In the genomic region with DNA sequence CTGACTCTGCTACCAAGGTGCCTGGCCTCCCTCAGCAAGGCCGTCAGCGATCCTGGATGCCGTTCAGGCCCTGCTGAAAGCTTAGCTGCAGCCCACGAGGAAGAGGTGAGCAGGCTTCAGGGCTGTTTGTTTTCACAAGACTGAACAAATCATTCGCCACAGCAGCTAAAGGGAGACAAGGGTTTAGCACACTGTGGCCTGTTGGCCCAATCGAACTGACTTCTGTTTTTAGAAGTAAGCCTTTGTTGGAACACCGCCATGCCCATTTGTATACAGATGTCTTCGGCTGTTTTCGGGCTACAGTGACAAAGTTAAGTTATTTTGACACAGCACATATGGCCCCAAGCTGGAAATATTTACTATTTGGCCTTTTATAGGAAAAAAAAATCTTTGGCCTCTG, we compare ENCODE assay signal across 9 mouse cellular contexts.
A peak's percentile ranks its signal among the peaks of the same experiment; 100 is the strongest.
DNase-seq lines count a peak whose midpoint lies in the region; ATAC-seq and TF ChIP-seq lines count a peak whose summit lies in the region.
"Had no signal": no experiment of that assay in that cellular context is flagged by ENCODE, and none has a peak within 500 bp of the region (broad histone marks: within the 10 kb centered on the region; RNA-seq: fewer than 3 reads in every experiment).

No protein-coding gene starts in this region.

- no peaks in the 10 kb centered on the region for H3K36me3 ChIP-seq in intestine, embryonic 14.5 days (ENCODE audit: control insufficient read depth, insufficient read depth, low read length)
- no peaks in the 10 kb centered on the region for H3K36me3 ChIP-seq in intestine, postnatal 0 days (ENCODE audit: control insufficient read depth, insufficient read depth)
- H3K36me3 ChIP-seq in liver, embryonic 13.5 days = no peaks in the 10 kb centered on the region

- H3K4me2 ChIP-seq in intestine, embryonic 14.5 days (ENCODE audit: low read length) = peak overlapping the region; percentile 20; the same call in 1 of the 2 replicates
- H3K4me2 ChIP-seq in intestine, postnatal 0 days (replicated peaks; ENCODE audit: low read depth) = no peak overlapping the region
- H3K4me2 ChIP-seq in liver, embryonic 13.5 days = peak overlapping the region; percentile 17; the same call in 1 of the 2 replicates

- no peak overlapping the region; the same call in 1 of the 2 replicates for H3K27ac ChIP-seq in intestine, embryonic 14.5 days (ENCODE audit: low read depth)
- no peak overlapping the region for H3K27ac ChIP-seq in intestine, postnatal 0 days (ENCODE audit: low read depth, low read length)
- H3K27ac ChIP-seq in cerebellum, adult 2 months (ENCODE audit: insufficient read depth, low read length) = no peak overlapping the region
- no peak overlapping the region for H3K27ac ChIP-seq in liver, embryonic 13.5 days

- H3K4me3 ChIP-seq in intestine, embryonic 14.5 days (ENCODE audit: low read depth, low read length) = no peak overlapping the region
- no peak overlapping the region for H3K4me3 ChIP-seq in intestine, postnatal 0 days (ENCODE audit: low read depth, low read length)
- no peak overlapping the region for H3K4me3 ChIP-seq in cerebellum, adult 2 months (replicated peaks; ENCODE audit: insufficient read depth, low read depth, low read length)
- no peak overlapping the region for H3K4me3 ChIP-seq in liver, embryonic 13.5 days (replicated peaks)
- H3K4me3 ChIP-seq: megakaryocyte, embryonic 14.5 days had no signal

- 28% methylated on average over 9 of the region's 9 CpGs for WGBS in intestine, embryonic 14.5 days
- WGBS in intestine, postnatal 0 days = 40% methylated on average over 9 of the region's 9 CpGs
- WGBS in cerebellum, adult 2 months = 33% methylated on average over 9 of the region's 9 CpGs
- 63% methylated on average over 9 of the region's 9 CpGs for WGBS in liver, embryonic 13.5 days (ENCODE audit: insufficient replicate concordance)

- no peak for TF ChIP-seq POLR2A in cerebellum, adult 2 months (IDR thresholded peaks at IDR 0.05; ENCODE audit: borderline replicate concordance, insufficient read depth, low read length)

- no peak for TF ChIP-seq CTCF in intestine, postnatal 0 days (IDR thresholded peaks at IDR 0.05; ENCODE audit: low read depth)
- no peak for TF ChIP-seq CTCF in cerebellum, adult 2 months (IDR thresholded peaks at IDR 0.05; ENCODE audit: borderline replicate concordance, insufficient read depth, low read depth, low read length)

- ATAC-seq in intestine, embryonic 14.5 days (replicated peaks; ENCODE audit: low FRiP score, low TSS enrichment, low read depth) = no peak
- no peak for ATAC-seq in intestine, postnatal 0 days
- ATAC-seq in liver, embryonic 13.5 days (ENCODE audit: low read depth) = no peak

- DNase-seq in intestine, embryonic 14.5 days (ENCODE audit: low spot score) = peak; percentile 61
- peak; percentile 10 for DNase-seq in R1 (ENCODE audit: low read depth, low spot score)
- DNase-seq in cerebellum, adult 2 months = peak; percentile 26 to 37
- no peak for DNase-seq in liver, embryonic 13.5 days
- DNase-seq in spleen, postnatal 4 days (ENCODE audit: low spot score in 2 of 2) = no peak
- no peak for DNase-seq in Muller cell, postnatal 12 days (ENCODE audit: inconsistent ontology term)
- DNase-seq in layer of hippocampus, adult 9-10 months (ENCODE audit: low spot score) = no peak

- no peaks in the 10 kb centered on the region for H3K27me3 ChIP-seq in intestine, embryonic 14.5 days (replicated peaks; ENCODE audit: control insufficient read depth, insufficient read depth, low read length)
- no peaks in the 10 kb centered on the region for H3K27me3 ChIP-seq in intestine, postnatal 0 days (replicated peaks; ENCODE audit: control insufficient read depth, insufficient read depth, low read length)
- no peaks in the 10 kb centered on the region for H3K27me3 ChIP-seq in cerebellum, adult 2 months (ENCODE audit: control insufficient read depth, insufficient read depth, low read length)
- H3K27me3 ChIP-seq in liver, embryonic 13.5 days = no peaks in the 10 kb centered on the region
- H3K27me3 ChIP-seq: megakaryocyte, embryonic 14.5 days had no signal

- H3K4me1 ChIP-seq in intestine, embryonic 14.5 days (replicated peaks; ENCODE audit: control insufficient read depth, insufficient read depth, low read length) = peaks cover 9% of the 10 kb centered on the region; the same call in 1 of the 2 replicates
- no peaks in the 10 kb centered on the region for H3K4me1 ChIP-seq in intestine, postnatal 0 days (replicated peaks; ENCODE audit: control insufficient read depth, insufficient read depth, low read length)
- peaks cover 2% of the 10 kb centered on the region; the same call in 1 of the 2 replicates for H3K4me1 ChIP-seq in cerebellum, adult 2 months (ENCODE audit: control insufficient read depth, insufficient read depth, low read length)
- no peaks in the 10 kb centered on the region for H3K4me1 ChIP-seq in liver, embryonic 13.5 days (replicated peaks)
- H3K4me1 ChIP-seq: megakaryocyte, embryonic 14.5 days had no signal

- no peak overlapping the region for H3K9ac ChIP-seq in intestine, embryonic 14.5 days (ENCODE audit: low read length)
- no peak overlapping the region for H3K9ac ChIP-seq in intestine, postnatal 0 days (ENCODE audit: low read depth, low read length)
- no peak overlapping the region for H3K9ac ChIP-seq in liver, embryonic 13.5 days

- H3K9me3 ChIP-seq in intestine, embryonic 14.5 days (ENCODE audit: control insufficient read depth, low read length) = no peaks in the 10 kb centered on the region
- H3K9me3 ChIP-seq in intestine, postnatal 0 days (ENCODE audit: control insufficient read depth) = no peaks in the 10 kb centered on the region
- no peaks in the 10 kb centered on the region for H3K9me3 ChIP-seq in liver, embryonic 13.5 days (replicated peaks)

Comparison
In these comparisons a context has a peak if more than half of its experiments do, and no peak if none do; other contexts are left out.
1. DNase-seq: peak in intestine, embryonic 14.5 days (single experiment), R1 (single experiment) and cerebellum, adult 2 months (2 of 2); none in liver, embryonic 13.5 days (single experiment), spleen, postnatal 4 days (0 of 2), Muller cell, postnatal 12 days (single experiment) and layer of hippocampus, adult 9-10 months (single experiment).